In the genomic region with DNA sequence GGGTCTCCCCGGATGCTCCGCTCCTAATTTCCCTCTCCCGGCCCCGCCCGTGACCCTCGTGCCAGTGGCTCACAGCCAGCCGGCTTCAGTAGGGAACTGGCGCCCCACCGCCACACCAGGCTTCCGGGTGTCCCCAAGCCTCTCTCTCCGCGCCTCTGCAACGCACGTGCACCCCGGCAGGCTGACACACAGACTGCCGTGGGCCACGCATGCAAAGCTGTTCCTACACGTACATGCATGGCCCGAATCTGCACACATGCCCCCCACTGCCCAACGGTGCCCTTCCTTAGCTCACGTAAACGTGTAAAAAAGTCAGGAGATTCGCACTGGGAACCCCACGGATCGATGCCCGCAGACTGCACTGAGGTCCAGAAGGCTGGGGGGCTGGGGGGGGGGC, we compare ENCODE assay signal across 8 mouse cellular contexts. TPM values are rescaled to one million over a fixed set of nuclear protein-coding genes. Genes with fewer than 3 reads are reported as not detected.
DNase-seq lines count a peak whose midpoint lies in the region; ATAC-seq lines count a peak whose summit lies in the region.

No protein-coding gene starts in this region.

- peak; percentile 85 for DNase-seq in A20 (ENCODE audit: low read depth, low spot score)
- peak; percentile 75 for DNase-seq in adrenal gland, postnatal 10 days
- DNase-seq in kidney, postnatal 10 days: peak; percentile 80
- peak; percentile 76 to 78 for DNase-seq in lung, adult 18-20 months
- peak; percentile 65 to 73 for DNase-seq in thymus, adult 18-20 months

- H3K27ac ChIP-seq in heart, embryonic 15.5 days: peak overlapping the region; percentile 83
- H3K27ac ChIP-seq in neural tube, embryonic 14.5 days (ENCODE audit: low read depth, low read length): no peak overlapping the region

- peak overlapping the region; percentile 94 for H3K4me3 ChIP-seq in heart, embryonic 15.5 days
- peak overlapping the region; percentile 60 for H3K4me3 ChIP-seq in neural tube, embryonic 14.5 days (ENCODE audit: low read depth, low read length)

- ATAC-seq in erythroid progenitor cell, adult 5-6 weeks (replicated peaks; ENCODE audit: low FRiP score, poor library complexity, severe bottlenecking): peak; percentile 22
- no peak for ATAC-seq in heart, embryonic 15.5 days (replicated peaks; ENCODE audit: insufficient number of reproducible peaks, insufficient read depth, low FRiP score, low read depth)
- peak; percentile 38; the same call in 1 of the 2 replicates for ATAC-seq in neural tube, embryonic 14.5 days (ENCODE audit: low read depth)

- H3K36me3 ChIP-seq in heart, embryonic 15.5 days: peaks cover 16% of the 10 kb centered on the region
- H3K36me3 ChIP-seq in neural tube, embryonic 14.5 days (ENCODE audit: control insufficient read depth, insufficient read depth, low read length): no peaks in the 10 kb centered on the region

- WGBS in heart, embryonic 15.5 days: under 1% methylated on average over 26 of the region's 26 CpGs
- under 1% methylated on average over 26 of the region's 26 CpGs for WGBS in neural tube, embryonic 14.5 days

- no peaks in the 10 kb centered on the region for H3K27me3 ChIP-seq in heart, embryonic 15.5 days
- no peaks in the 10 kb centered on the region for H3K27me3 ChIP-seq in neural tube, embryonic 14.5 days (ENCODE audit: control insufficient read depth, insufficient read depth, low read length)

- H3K9ac ChIP-seq in heart, embryonic 15.5 days: peak overlapping the region; percentile 94
- H3K9ac ChIP-seq in neural tube, embryonic 14.5 days (replicated peaks; ENCODE audit: low read depth, low read length): peak overlapping the region; percentile 65

- no peaks in the 10 kb centered on the region for H3K9me3 ChIP-seq in heart, embryonic 15.5 days (replicated peaks)
- H3K9me3 ChIP-seq in neural tube, embryonic 14.5 days (ENCODE audit: control insufficient read depth, low read length): no peaks in the 10 kb centered on the region

- peak overlapping the region; percentile 97 for H3K4me2 ChIP-seq in heart, embryonic 15.5 days
- peak overlapping the region; percentile 99 for H3K4me2 ChIP-seq in neural tube, embryonic 14.5 days (ENCODE audit: low read depth, low read length)

- peaks cover 43% of the 10 kb centered on the region for H3K4me1 ChIP-seq in heart, embryonic 15.5 days (replicated peaks)
- H3K4me1 ChIP-seq in neural tube, embryonic 14.5 days (ENCODE audit: control insufficient read depth, insufficient read depth, low read length): peaks cover 11% of the 10 kb centered on the region

RNA-seq across cellular contexts. Expression of gene 1700017B05Rik, which starts 0.9 kb away (rescaled TPM):
- 10 to 100 TPM; 38.2 to 40.2 TPM for total RNA-seq in adrenal gland, postnatal 10 days (2021)
- 46.5 and 50.8 TPM in 2 replicates for total RNA-seq in erythroid progenitor cell, adult 5-6 weeks (2015; ENCODE audit: low replicate concordance)
- total RNA-seq in erythroid progenitor cell, adult 5-6 weeks (2017; ENCODE audit: low replicate concordance): 44.3 and 45.0 TPM in 2 replicates
- polyA plus RNA-seq in heart, embryonic 15.5 days (2015; fragmentation: Nextera tagmentation; extraction: Ambion mirVana): 9.1 and 13.9 TPM in 2 replicates
- polyA plus RNA-seq in neural tube, embryonic 14.5 days (2014; fragmentation: Nextera tagmentation; extraction: Ambion mirVana): 3.0 and 3.6 TPM in 2 replicates

RNA-seq across cellular contexts. Expression of gene Trcg1, which starts 25.2 kb away (rescaled TPM):
- not detected for total RNA-seq in adrenal gland, postnatal 10 days (2021)
- total RNA-seq in erythroid progenitor cell, adult 5-6 weeks (2015; ENCODE audit: low replicate concordance): not detected in 2 replicates
- total RNA-seq in erythroid progenitor cell, adult 5-6 weeks (2017; ENCODE audit: low replicate concordance): not detected in 2 replicates
- not detected in 2 replicates for polyA plus RNA-seq in heart, embryonic 15.5 days (2015; fragmentation: Nextera tagmentation; extraction: Ambion mirVana)
- not detected in 2 replicates for polyA plus RNA-seq in neural tube, embryonic 14.5 days (2014; fragmentation: Nextera tagmentation; extraction: Ambion mirVana)
